Mouse (Mus musculus): ENCODE results near the gene Emc1. TPM values are rescaled to one million over a fixed set of nuclear protein-coding genes. Genes with fewer than 3 reads are reported as not detected.
"Not testable (repeated sequence)": the region's sequence is repeated elsewhere in the genome, so short reads cannot be mapped to it uniquely, and the experiment has no call there.

Emc1 gene
- polyA plus RNA-seq, 1 experiment from 2014 or later, result 7.9 TPM

- ATAC-seq, result no peak
- 28% methylated on average over 4 of the region's 4 CpGs for WGBS
- Histone ChIP-seq H3K4me3 (ENCODE audit: low read depth, low read length) (peak overlapping the region; percentile 94), H3K27me3 (replicated peaks; ENCODE audit: control insufficient read depth, insufficient read depth, low read length) (no peaks in the 10 kb centered on the region), H3K4me1 (replicated peaks; ENCODE audit: control insufficient read depth, insufficient read depth, low read length) (no peaks in the 10 kb centered on the region), H3K4me2 (replicated peaks; ENCODE audit: low read depth) (peak overlapping the region; percentile 90), H3K9me3 (ENCODE audit: control insufficient read depth) (no peaks in the 10 kb centered on the region), H3K36me3 (ENCODE audit: control insufficient read depth, insufficient read depth) (no peaks in the 10 kb centered on the region), H3K27ac (ENCODE audit: low read depth, low read length) (no peak overlapping the region), H3K9ac (ENCODE audit: low read depth, low read length) (peak overlapping the region; percentile 84)
- TF ChIP-seq CTCF (IDR thresholded peaks at IDR 0.05; ENCODE audit: low read depth), result no peak
These were observed 29.1 kb downstream of the Emc1 start for GRCm38 (mm10) chr4:139381452-139381845.

- Histone ChIP-seq H3K9me3 (ENCODE audit: control insufficient read depth) (no peaks in the 10 kb centered on the region), H3K4me3 (ENCODE audit: low read depth, low read length) (no peak overlapping the region), H3K9ac (ENCODE audit: low read depth, low read length) (no peak overlapping the region), H3K4me2 (replicated peaks; ENCODE audit: low read depth) (peak overlapping the region; percentile 90), H3K27me3 (replicated peaks; ENCODE audit: control insufficient read depth, insufficient read depth, low read length) (no peaks in the 10 kb centered on the region), H3K27ac (ENCODE audit: low read depth, low read length) (no peak overlapping the region), H3K4me1 (replicated peaks; ENCODE audit: control insufficient read depth, insufficient read depth, low read length) (0 out of 2 replicates have a peak, but pooled peaks cover 2% of the 10 kb centered on the region), H3K36me3 (ENCODE audit: control insufficient read depth, insufficient read depth) (no peaks in the 10 kb centered on the region)
- no peak for ATAC-seq
- 45% methylated on average over 7 of the region's 7 CpGs for WGBS
- TF ChIP-seq CTCF (IDR thresholded peaks at IDR 0.05; ENCODE audit: low read depth), result no peak
These were observed 29.8 kb downstream of the Emc1 start for GRCm38 (mm10) chr4:139382231-139382630.

GRCm38 (mm10) chr4:139385841-139386240 lies 33.5 kb downstream of the Emc1 start:
- peaks cover 17% of the 10 kb centered on the region; the same call in 1 of the 2 replicates for H3K36me3 ChIP-seq (ENCODE audit: control insufficient read depth, insufficient read depth)
- not testable (repeated sequence) for H3K9ac ChIP-seq (ENCODE audit: low read depth, low read length); ATAC-seq; H3K4me3 ChIP-seq (ENCODE audit: low read depth, low read length); H3K27me3 ChIP-seq (replicated peaks; ENCODE audit: control insufficient read depth, insufficient read depth, low read length); H3K4me2 ChIP-seq (replicated peaks; ENCODE audit: low read depth); H3K27ac ChIP-seq (ENCODE audit: low read depth, low read length); H3K9me3 ChIP-seq (ENCODE audit: control insufficient read depth); H3K4me1 ChIP-seq (replicated peaks; ENCODE audit: control insufficient read depth, insufficient read depth, low read length)
- 82% methylated on average over 5 of the region's 5 CpGs for WGBS

GRCm38 (mm10) chr4:139386869-139387319 lies 34.5 kb downstream of the Emc1 start:
- WGBS, result 16% methylated on average over 6 of the region's 6 CpGs
- Histone ChIP-seq H3K4me3 (ENCODE audit: low read depth, low read length) (no peak overlapping the region), H3K36me3 (ENCODE audit: control insufficient read depth, insufficient read depth) (peaks cover 28% of the 10 kb centered on the region; the same call in 1 of the 2 replicates), H3K4me2 (replicated peaks; ENCODE audit: low read depth) (peak overlapping the region; percentile 7; the same call in 1 of the 2 replicates), H3K27ac (ENCODE audit: low read depth, low read length) (no peak overlapping the region), H3K27me3 (replicated peaks; ENCODE audit: control insufficient read depth, insufficient read depth, low read length) (no peaks in the 10 kb centered on the region), H3K9me3 (ENCODE audit: control insufficient read depth) (no peaks in the 10 kb centered on the region), H3K9ac (ENCODE audit: low read depth, low read length) (no peak overlapping the region), H3K4me1 (replicated peaks; ENCODE audit: control insufficient read depth, insufficient read depth, low read length) (0 out of 2 replicates have a peak, but pooled peaks cover 2% of the 10 kb centered on the region)
- peak; percentile 33; the same call in 1 of the 2 replicates for TF ChIP-seq CTCF (IDR thresholded peaks at IDR 0.05; ENCODE audit: low read depth)
- peak; percentile 46 for ATAC-seq

- H3K9me3 ChIP-seq (ENCODE audit: control insufficient read depth), result no peaks in the 10 kb centered on the region
- 0 out of 2 replicates have a peak, but pooled peaks cover 2% of the 10 kb centered on the region for H3K4me1 ChIP-seq (replicated peaks; ENCODE audit: control insufficient read depth, insufficient read depth, low read length)
- no peak for ATAC-seq
- 70% methylated on average over 4 of the region's 4 CpGs for WGBS
- TF ChIP-seq CTCF (IDR thresholded peaks at IDR 0.05; ENCODE audit: low read depth), result no peak
- H3K27me3 ChIP-seq (replicated peaks; ENCODE audit: control insufficient read depth, insufficient read depth, low read length), result no peaks in the 10 kb centered on the region
- H3K4me2 ChIP-seq (replicated peaks; ENCODE audit: low read depth), result no peak overlapping the region
- no peak overlapping the region for H3K27ac ChIP-seq (ENCODE audit: low read depth, low read length)
- H3K36me3 ChIP-seq (ENCODE audit: control insufficient read depth, insufficient read depth), result peaks cover 52% of the 10 kb centered on the region
- no peak overlapping the region for H3K9ac ChIP-seq (ENCODE audit: low read depth, low read length)
- no peak overlapping the region for H3K4me3 ChIP-seq (ENCODE audit: low read depth, low read length)
These were observed 37.2 kb downstream of the Emc1 start for GRCm38 (mm10) chr4:139389557-139389956.

- Histone ChIP-seq H3K9ac (ENCODE audit: low read depth, low read length) (no peak overlapping the region), H3K4me3 (ENCODE audit: low read depth, low read length) (no peak overlapping the region), H3K4me1 (replicated peaks; ENCODE audit: control insufficient read depth, insufficient read depth, low read length) (no peaks in the 10 kb centered on the region), H3K27me3 (replicated peaks; ENCODE audit: control insufficient read depth, insufficient read depth, low read length) (no peaks in the 10 kb centered on the region), H3K9me3 (ENCODE audit: control insufficient read depth) (no peaks in the 10 kb centered on the region), H3K36me3 (ENCODE audit: control insufficient read depth, insufficient read depth) (peaks cover 91% of the 10 kb centered on the region), H3K4me2 (replicated peaks; ENCODE audit: low read depth) (no peak overlapping the region), H3K27ac (ENCODE audit: low read depth, low read length) (no peak overlapping the region)
- TF ChIP-seq CTCF (IDR thresholded peaks at IDR 0.05; ENCODE audit: low read depth), result no peak
- no peak for ATAC-seq
- WGBS, result 17% methylated on average over 2 of the region's 2 CpGs
These were observed 43.0 kb downstream of the Emc1 start for GRCm38 (mm10) chr4:139395431-139395830.

- WGBS, result 82% methylated on average over 5 of the region's 5 CpGs
- no peak overlapping the region for H3K4me2 ChIP-seq (replicated peaks; ENCODE audit: low read depth)
- no peak for TF ChIP-seq CTCF (IDR thresholded peaks at IDR 0.05; ENCODE audit: low read depth)
- no peak for ATAC-seq
- no peak overlapping the region; the same call in 1 of the 2 replicates for H3K27ac ChIP-seq (ENCODE audit: low read depth, low read length)
- H3K9ac ChIP-seq (ENCODE audit: low read depth, low read length), result no peak overlapping the region
- no peaks in the 10 kb centered on the region for H3K4me1 ChIP-seq (replicated peaks; ENCODE audit: control insufficient read depth, insufficient read depth, low read length)
- no peak overlapping the region for H3K4me3 ChIP-seq (ENCODE audit: low read depth, low read length)
- peaks cover 92% of the 10 kb centered on the region for H3K36me3 ChIP-seq (ENCODE audit: control insufficient read depth, insufficient read depth)
- H3K27me3 ChIP-seq (replicated peaks; ENCODE audit: control insufficient read depth, insufficient read depth, low read length), result no peaks in the 10 kb centered on the region
- H3K9me3 ChIP-seq (ENCODE audit: control insufficient read depth), result no peaks in the 10 kb centered on the region
These were observed 48.1 kb downstream of the Emc1 start for GRCm38 (mm10) chr4:139400487-139400886.
